Mouse (Mus musculus): ENCODE measurements around the gene Zfp981. TPM values are rescaled to one million over a fixed set of nuclear protein-coding genes. Genes with fewer than 3 reads are reported as not detected.
A peak's percentile ranks its signal among the peaks of the same experiment; 100 is the strongest.
"Not testable (repeated sequence)": the region's sequence is repeated elsewhere in the genome, so short reads cannot be mapped to it uniquely, and the experiment has no call there.

Gene Zfp981
- 0.05 and 0.07 TPM in 2 replicates for polyA plus RNA-seq (2015; fragmentation: Nextera tagmentation; extraction: Ambion mirVana)

DNA sequence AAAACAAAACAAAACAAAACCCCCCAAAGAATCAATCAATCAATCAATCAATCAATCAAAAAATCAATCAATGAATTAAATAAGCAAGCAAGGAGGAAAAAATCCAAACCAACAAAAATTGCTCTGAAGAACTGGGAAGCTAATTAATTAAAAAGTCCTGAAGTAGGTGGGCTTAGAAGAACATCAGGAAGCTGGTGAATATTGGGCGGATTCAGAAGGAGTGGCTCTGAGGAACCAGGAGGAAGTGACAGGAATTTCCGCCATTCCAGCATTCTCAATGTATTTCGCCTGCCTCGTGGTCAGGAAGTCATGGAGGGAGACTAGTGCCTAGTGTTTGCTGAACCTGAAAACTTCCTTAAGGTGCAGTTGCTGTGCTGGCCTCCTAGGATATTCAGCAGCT is at the start of gene Zfp981:
Zfp981 (plus strand) TSS at position 301 of the 400 bp plus-strand sequence.
- H3K9ac ChIP-seq; H3K4me1 ChIP-seq; H3K4me2 ChIP-seq; ATAC-seq (ENCODE audit: insufficient number of reproducible peaks, low FRiP score, low TSS enrichment, low read depth); H3K4me3 ChIP-seq; H3K36me3 ChIP-seq; H3K27me3 ChIP-seq; H3K27ac ChIP-seq: not testable (repeated sequence)
- H3K9me3 ChIP-seq, result peaks cover 21% of the 10 kb centered on the region
- 86% methylated on average over 4 of the region's 4 CpGs for WGBS

DNA sequence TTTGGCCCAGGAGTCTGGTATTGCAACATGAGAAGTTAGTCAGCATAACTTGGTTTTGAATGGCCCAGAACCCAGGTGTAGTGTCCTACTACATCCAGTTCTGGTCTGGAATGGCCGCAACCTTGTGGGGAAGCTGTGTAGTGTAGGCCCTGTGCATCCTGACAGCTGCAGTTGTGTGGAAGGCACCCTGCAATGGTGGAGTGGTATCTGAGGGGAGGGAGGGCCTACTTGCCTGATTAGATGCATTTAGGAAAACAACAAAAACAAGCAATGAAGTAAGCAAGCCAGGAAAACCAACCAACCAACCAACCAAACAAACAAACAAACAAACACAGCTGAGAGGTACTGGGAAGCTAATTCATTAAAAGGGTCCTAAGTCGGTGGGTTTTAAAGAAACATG is 49.3 kb upstream of the Zfp981 start:
- not testable (repeated sequence) for H3K4me3 ChIP-seq; ATAC-seq (ENCODE audit: insufficient number of reproducible peaks, low FRiP score, low TSS enrichment, low read depth); H3K36me3 ChIP-seq; H3K4me1 ChIP-seq; H3K27me3 ChIP-seq; H3K4me2 ChIP-seq; H3K27ac ChIP-seq; H3K9ac ChIP-seq
- peaks cover 39% of the 10 kb centered on the region for H3K9me3 ChIP-seq
- 82% methylated on average over 2 of the region's 2 CpGs for WGBS

DNA sequence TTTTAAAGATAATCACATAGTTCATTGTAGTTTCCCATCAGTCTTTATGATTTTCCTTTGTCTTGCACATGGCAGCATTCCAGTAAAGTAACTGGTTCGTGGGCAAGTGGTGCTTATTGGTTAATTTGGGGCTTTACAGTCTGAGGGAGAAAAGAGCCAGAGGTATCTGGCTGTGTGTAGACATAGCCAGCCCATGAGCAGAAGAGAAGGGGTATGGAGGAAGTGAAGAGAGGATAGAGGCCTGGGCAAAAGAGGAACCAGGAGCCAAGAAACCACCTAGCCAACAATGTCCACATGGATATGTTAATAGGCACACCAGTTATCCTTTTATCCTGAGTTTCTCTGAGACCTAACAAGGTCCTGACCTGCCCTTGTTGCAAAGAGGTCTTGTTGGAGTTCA is 47.7 kb upstream of the Zfp981 start:
- 59% methylated on average over 1 of the region's 1 CpGs for WGBS
- not testable (repeated sequence) for H3K27me3 ChIP-seq, H3K4me3 ChIP-seq, H3K4me1 ChIP-seq, H3K27ac ChIP-seq, H3K4me2 ChIP-seq, H3K9ac ChIP-seq, H3K36me3 ChIP-seq
- peaks cover 43% of the 10 kb centered on the region for H3K9me3 ChIP-seq
- ATAC-seq (ENCODE audit: insufficient number of reproducible peaks, low FRiP score, low TSS enrichment, low read depth), result 0 out of 2 replicates have a peak, but pooled peaks have one; percentile 3

- H3K27me3 ChIP-seq, result no peaks in the 10 kb centered on the region
- H3K4me2 ChIP-seq, result no peak overlapping the region
- H3K4me1 ChIP-seq, result no peaks in the 10 kb centered on the region
- no peak overlapping the region for H3K9ac ChIP-seq
- H3K4me3 ChIP-seq, result no peak overlapping the region
- peak; percentile 7; the same call in 1 of the 2 replicates for ATAC-seq (ENCODE audit: insufficient number of reproducible peaks, low FRiP score, low TSS enrichment, low read depth)
- H3K36me3 ChIP-seq, result no peaks in the 10 kb centered on the region
- no peak overlapping the region for H3K27ac ChIP-seq
- H3K9me3 ChIP-seq, result peaks cover 43% of the 10 kb centered on the region
- 49% methylated on average over 2 of the region's 2 CpGs for WGBS
Measured at GRCm38 (mm10) chr4:146454896-146455295, 46.9 kb upstream of the Zfp981 start.

DNA sequence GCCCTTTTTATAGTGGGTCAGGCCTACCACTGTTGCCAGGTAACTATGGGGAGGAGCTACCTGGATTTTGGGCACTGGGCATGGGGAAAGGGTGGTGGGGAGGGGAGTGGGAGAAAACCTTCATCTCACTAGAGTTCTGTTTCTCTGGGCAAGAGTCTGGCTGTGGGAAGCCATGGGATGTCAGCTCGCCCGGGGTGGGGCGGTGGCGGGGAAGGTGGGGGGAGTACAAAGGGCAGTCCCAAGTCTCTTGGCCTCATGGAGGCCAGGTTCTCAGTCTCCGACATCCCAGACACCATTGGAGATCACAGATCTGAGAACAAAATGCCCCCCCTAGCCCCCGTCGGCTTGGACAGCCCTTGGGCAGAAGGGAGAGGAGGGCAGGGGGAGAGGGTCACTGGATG is 46.5 kb upstream of the Zfp981 start:
- no peak overlapping the region for H3K4me3 ChIP-seq
- WGBS, result 91% methylated on average over 7 of the region's 7 CpGs
- ATAC-seq (ENCODE audit: insufficient number of reproducible peaks, low FRiP score, low TSS enrichment, low read depth), result peak; percentile 46
- H3K9ac ChIP-seq, result no peak overlapping the region
- H3K36me3 ChIP-seq, result no peaks in the 10 kb centered on the region
- H3K27ac ChIP-seq, result no peak overlapping the region
- H3K9me3 ChIP-seq, result peaks cover 43% of the 10 kb centered on the region
- no peaks in the 10 kb centered on the region for H3K4me1 ChIP-seq
- no peaks in the 10 kb centered on the region for H3K27me3 ChIP-seq
- H3K4me2 ChIP-seq, result no peak overlapping the region

- ATAC-seq (ENCODE audit: insufficient number of reproducible peaks, low FRiP score, low TSS enrichment, low read depth), result no peak
- Histone ChIP-seq H3K4me3 (no peak overlapping the region), H3K4me1 (no peaks in the 10 kb centered on the region), H3K36me3 (no peaks in the 10 kb centered on the region), H3K27ac (no peak overlapping the region), H3K27me3 (no peaks in the 10 kb centered on the region), H3K9ac (no peak overlapping the region), H3K4me2 (no peak overlapping the region), H3K9me3 (peaks cover 43% of the 10 kb centered on the region)
- WGBS, result 71% methylated on average over 4 of the region's 4 CpGs
Measured at GRCm38 (mm10) chr4:146456061-146456726, 45.6 kb upstream of the Zfp981 start.

DNA sequence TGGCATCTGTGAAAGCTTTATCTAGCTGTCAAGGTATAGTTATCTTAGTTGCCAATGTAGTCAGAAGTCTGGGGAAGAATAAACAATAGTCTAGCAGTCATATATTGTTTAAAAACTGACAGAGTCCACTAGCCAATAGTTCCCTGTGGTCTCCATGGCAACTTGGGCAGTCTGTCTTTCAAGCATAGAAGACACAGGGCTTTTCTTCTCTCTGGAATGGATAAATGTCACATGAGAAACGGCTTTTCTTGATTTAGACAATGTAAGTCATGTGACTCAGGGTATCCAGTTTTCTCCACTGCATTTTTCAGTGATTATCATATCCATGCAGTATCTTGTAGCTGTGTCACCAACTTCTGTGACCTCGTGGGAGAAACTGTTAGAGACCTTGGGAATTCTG is 44.7 kb upstream of the Zfp981 start:
- no peak overlapping the region for H3K27ac ChIP-seq
- H3K27me3 ChIP-seq, result no peaks in the 10 kb centered on the region
- ATAC-seq (ENCODE audit: insufficient number of reproducible peaks, low FRiP score, low TSS enrichment, low read depth), result no peak
- H3K4me2 ChIP-seq, result no peak overlapping the region
- 55% methylated on average over 2 of the region's 2 CpGs for WGBS
- H3K9me3 ChIP-seq, result peaks cover 43% of the 10 kb centered on the region
- no peaks in the 10 kb centered on the region for H3K36me3 ChIP-seq
- no peaks in the 10 kb centered on the region for H3K4me1 ChIP-seq
- H3K9ac ChIP-seq, result no peak overlapping the region
- H3K4me3 ChIP-seq, result no peak overlapping the region

- 68% methylated on average over 1 of the region's 1 CpGs for WGBS
- no peak overlapping the region for H3K27ac ChIP-seq
Measured at GRCm38 (mm10) chr4:146457720-146458119, 44.1 kb upstream of the Zfp981 start.

GRCm38 (mm10) chr4:146459822-146460221 is 42.0 kb upstream of the Zfp981 start:
- H3K9me3 ChIP-seq, result peaks cover 33% of the 10 kb centered on the region
- H3K9ac ChIP-seq; H3K4me1 ChIP-seq; H3K4me3 ChIP-seq; H3K27ac ChIP-seq; ATAC-seq (ENCODE audit: insufficient number of reproducible peaks, low FRiP score, low TSS enrichment, low read depth); H3K4me2 ChIP-seq; H3K36me3 ChIP-seq; H3K27me3 ChIP-seq: not testable (repeated sequence)
- WGBS, result 80% methylated on average over 5 of the region's 5 CpGs

More at GRCm38 (mm10) chr4:146457720-146458119, 44.1 kb upstream of the Zfp981 start:
- peaks cover 43% of the 10 kb centered on the region for H3K9me3 ChIP-seq
- no peaks in the 10 kb centered on the region for H3K27me3 ChIP-seq
- H3K4me2 ChIP-seq, result no peak overlapping the region
- no peaks in the 10 kb centered on the region for H3K4me1 ChIP-seq
- H3K4me3 ChIP-seq, result no peak overlapping the region
- no peaks in the 10 kb centered on the region for H3K36me3 ChIP-seq
- peak; percentile 22; the same call in 1 of the 2 replicates for ATAC-seq (ENCODE audit: insufficient number of reproducible peaks, low FRiP score, low TSS enrichment, low read depth)
- no peak overlapping the region for H3K9ac ChIP-seq

DNA sequence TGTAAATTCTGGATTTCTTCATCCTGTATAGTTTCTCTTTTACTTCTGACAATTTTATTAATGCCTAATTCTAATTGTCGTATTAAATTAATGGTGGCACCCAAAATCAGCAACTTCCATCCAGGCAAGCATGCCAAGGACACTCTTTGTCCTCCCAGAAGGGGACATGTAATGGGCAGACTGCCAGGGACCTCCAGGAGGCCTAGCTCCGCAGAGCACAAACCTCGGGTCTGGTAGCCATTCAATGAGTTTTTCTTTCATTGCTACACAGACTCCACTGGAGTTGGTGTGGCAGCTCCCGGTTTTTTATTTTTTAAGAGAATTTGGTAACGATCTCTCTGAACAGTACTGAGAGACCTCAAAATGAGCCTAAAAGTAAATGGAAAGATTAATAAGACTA is 41.1 kb upstream of the Zfp981 start:
- not testable (repeated sequence) for H3K36me3 ChIP-seq, H3K27me3 ChIP-seq, H3K4me1 ChIP-seq, H3K4me2 ChIP-seq, H3K27ac ChIP-seq, H3K9ac ChIP-seq, H3K4me3 ChIP-seq
- H3K9me3 ChIP-seq, result peaks cover 28% of the 10 kb centered on the region
- WGBS, result 80% methylated on average over 5 of the region's 5 CpGs
- peak; percentile 11; the same call in 1 of the 2 replicates for ATAC-seq (ENCODE audit: insufficient number of reproducible peaks, low FRiP score, low TSS enrichment, low read depth)

GRCm38 (mm10) chr4:146463649-146464351 is 38.0 kb upstream of the Zfp981 start:
- H3K27ac ChIP-seq; H3K4me2 ChIP-seq; ATAC-seq (ENCODE audit: insufficient number of reproducible peaks, low FRiP score, low TSS enrichment, low read depth); H3K4me3 ChIP-seq; H3K36me3 ChIP-seq; H3K9me3 ChIP-seq; H3K9ac ChIP-seq; H3K4me1 ChIP-seq; H3K27me3 ChIP-seq: not testable (repeated sequence)
- WGBS, result 91% methylated on average over 18 of the region's 19 CpGs

- not testable (repeated sequence) for H3K27ac ChIP-seq; ATAC-seq (ENCODE audit: insufficient number of reproducible peaks, low FRiP score, low TSS enrichment, low read depth); H3K36me3 ChIP-seq; H3K4me3 ChIP-seq; H3K9ac ChIP-seq; H3K4me1 ChIP-seq; H3K4me2 ChIP-seq; H3K27me3 ChIP-seq
- H3K9me3 ChIP-seq, result peaks cover 11% of the 10 kb centered on the region
- whole genome bisulfite sequencing, result 89% methylated on average over 11 of the region's 12 CpGs
Measured at GRCm38 (mm10) chr4:146469984-146470383, 31.8 kb upstream of the Zfp981 start.

Data from limb, embryonic 15.5 days (tissue).